Mouse (Mus musculus) v-Abl transformed pro-B cells (cell line): ENCODE results near the gene Herpud2.
"Not testable (repeated sequence)": the region's sequence is repeated elsewhere in the genome, so short reads cannot be mapped to it uniquely, and the experiment has no call there.

Experiments used
- in situ Hi-C, 2 experiments: fragments of 400-800 bp; cut with MboI; formaldehyde crosslinking; loops; one replicate each; pipeline ENCODE4 v1.15.1; 2025; ENCODE audit not compliant: unreplicated experiment in 2 of 2

Gene Herpud2

GRCm38 (mm10) chr9:25150791-25151610 lies 619 bp downstream of the Herpud2 start:
- in situ Hi-C loops, result loop anchor here (10.0 to 25.0 kb wide), 2 partner anchors 336 to 646 kb away; partner anchors contain the start of genes Dpy19l1 (in 1 of the 2) and Eepd1 (in 1 of the 2)

- in situ Hi-C loops, result loop anchor here in 1 of 2 experiments (25.0 kb wide), 1 partner anchor 1864 kb away; no protein-coding TSS in a partner anchor
These were observed 2.9 kb downstream of the Herpud2 start for GRCm38 (mm10) chr9:25148767-25149166.

- in situ Hi-C loops, result loop anchor here in 1 of 2 experiments (25.0 kb wide), 1 partner anchor 1866 kb away; no protein-coding TSS in a partner anchor
These were observed 5.7 kb downstream of the Herpud2 start for GRCm38 (mm10) chr9:25145925-25146324.

DNA sequence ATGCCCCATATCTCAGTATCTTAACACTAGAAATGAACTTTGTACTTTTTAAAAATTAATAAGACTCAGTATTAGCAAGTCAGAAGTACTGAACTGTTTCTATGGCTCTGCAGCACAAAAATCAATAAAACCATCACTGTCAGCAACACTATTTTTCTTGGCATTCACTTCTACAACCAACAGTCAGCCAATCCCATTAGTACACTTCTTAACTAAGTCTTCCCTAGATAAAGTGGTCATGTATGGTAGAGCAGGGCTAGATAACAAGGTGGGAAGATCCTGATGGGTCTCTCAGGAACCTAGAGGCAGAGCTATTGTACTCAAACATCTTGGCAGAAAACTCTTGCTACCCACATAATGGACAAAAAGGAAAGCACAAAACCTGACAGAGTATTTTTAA lies 7.7 kb downstream of the Herpud2 start:
- in situ Hi-C loops, result loop anchor here in 1 of 2 experiments (25.0 kb wide), 1 partner anchor 1868 kb away; no protein-coding TSS in a partner anchor

- in situ Hi-C loops, result loop anchor here in 1 of 2 experiments (25.0 kb wide), 1 partner anchor 1869 kb away; no protein-coding TSS in a partner anchor
These were observed 8.6 kb downstream of the Herpud2 start for GRCm38 (mm10) chr9:25142988-25143387.

- in situ Hi-C loops, result loop anchor here in 1 of 2 experiments (25.0 kb wide), 1 partner anchor 1870 kb away; no protein-coding TSS in a partner anchor
These were observed 9.6 kb downstream of the Herpud2 start for GRCm38 (mm10) chr9:25142041-25142440.

- in situ Hi-C loops, result loop anchor here in 1 of 2 experiments (25.0 kb wide), 1 partner anchor 1872 kb away; no protein-coding TSS in a partner anchor
These were observed 11.3 kb downstream of the Herpud2 start for GRCm38 (mm10) chr9:25140330-25140729.

GRCm38 (mm10) chr9:25138900-25139299 lies 12.7 kb downstream of the Herpud2 start:
- in situ Hi-C loops, result loop anchor here in 1 of 2 experiments (25.0 kb wide), 1 partner anchor 1873 kb away; no protein-coding TSS in a partner anchor

DNA sequence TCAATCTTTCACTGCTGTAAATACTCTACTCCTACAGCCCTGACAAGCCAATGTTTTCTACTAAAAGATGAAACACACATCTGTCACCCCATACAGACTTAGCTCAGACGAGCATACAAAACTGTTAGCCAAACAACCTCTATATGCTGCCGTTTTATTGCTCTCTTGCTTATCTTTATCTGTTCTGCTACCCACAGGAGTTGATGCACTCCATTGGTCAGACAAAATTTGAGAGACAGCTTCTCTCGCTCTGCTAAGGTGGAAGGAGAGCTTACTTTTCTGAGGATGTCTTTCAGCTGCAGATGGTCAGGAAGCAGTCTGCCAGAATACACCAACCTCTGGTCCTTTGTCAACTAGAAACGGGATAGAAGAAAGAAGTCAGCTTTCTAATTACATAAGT lies 18.7 kb downstream of the Herpud2 start:
- in situ Hi-C loops, result loop anchor here in 1 of 2 experiments (25.0 kb wide), 1 partner anchor 1879 kb away; no protein-coding TSS in a partner anchor

DNA sequence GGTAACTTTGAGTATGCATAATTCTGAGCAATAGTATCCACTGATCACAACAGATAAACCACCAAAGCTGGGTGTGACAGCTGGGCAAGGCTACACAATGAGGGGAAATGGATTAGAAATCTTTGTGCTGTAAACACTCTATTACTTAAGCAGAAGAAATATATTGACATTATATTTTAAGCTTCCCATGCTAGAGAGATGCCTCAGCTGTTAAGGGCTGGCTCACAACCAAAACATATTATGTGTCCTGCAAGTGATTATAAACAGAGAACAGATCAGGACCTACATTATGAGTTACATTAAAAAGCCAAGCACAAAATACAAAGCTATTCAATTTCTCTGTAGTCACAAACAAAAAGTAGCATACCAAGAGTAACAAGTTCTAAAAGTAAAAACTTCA lies 19.4 kb downstream of the Herpud2 start:
- in situ Hi-C loops, result loop anchor here in 1 of 2 experiments (25.0 kb wide), 1 partner anchor 1880 kb away; no protein-coding TSS in a partner anchor

DNA sequence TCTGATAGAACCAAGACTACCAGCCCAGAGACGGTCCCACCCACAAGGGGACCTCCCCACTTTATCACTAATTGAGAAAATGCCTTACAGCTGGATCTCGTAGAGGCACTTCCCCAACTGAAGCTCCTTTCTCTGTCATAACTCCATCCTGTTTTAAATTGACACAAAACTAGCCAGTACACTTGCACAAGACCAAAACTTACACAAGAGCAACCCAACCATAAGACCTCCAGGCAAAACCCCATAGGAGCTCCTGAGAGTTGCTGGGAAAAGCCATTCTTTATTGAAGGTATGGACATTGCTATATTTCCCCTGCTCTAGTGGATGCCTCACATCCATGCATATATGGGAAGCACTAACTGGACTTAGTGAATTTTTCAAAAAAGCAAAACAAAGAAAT lies 27.6 kb downstream of the Herpud2 start:
- in situ Hi-C loops, result no loop called here

- in situ Hi-C loops, result not testable (repeated sequence)
These were observed 28.0 kb downstream of the Herpud2 start for GRCm38 (mm10) chr9:25123590-25123989.

- in situ Hi-C loops, result no loop called here
These were observed 47.0 kb downstream of the Herpud2 start for GRCm38 (mm10) chr9:25104638-25105037.

GRCm38 (mm10) chr9:25102881-25103280 lies 48.7 kb downstream of the Herpud2 start:
- in situ Hi-C loops, result no loop called here

- in situ Hi-C loops, result no loop called here
These were observed 60.8 kb downstream of the Herpud2 start for GRCm38 (mm10) chr9:25090853-25091252.

GRCm38 (mm10) chr9:25089122-25089521 lies 62.5 kb downstream of the Herpud2 start, which contains the start of gene Gm10181:
Gm10181 (plus strand) TSS chr9:25089422.
- in situ Hi-C loops, result no loop called here

DNA sequence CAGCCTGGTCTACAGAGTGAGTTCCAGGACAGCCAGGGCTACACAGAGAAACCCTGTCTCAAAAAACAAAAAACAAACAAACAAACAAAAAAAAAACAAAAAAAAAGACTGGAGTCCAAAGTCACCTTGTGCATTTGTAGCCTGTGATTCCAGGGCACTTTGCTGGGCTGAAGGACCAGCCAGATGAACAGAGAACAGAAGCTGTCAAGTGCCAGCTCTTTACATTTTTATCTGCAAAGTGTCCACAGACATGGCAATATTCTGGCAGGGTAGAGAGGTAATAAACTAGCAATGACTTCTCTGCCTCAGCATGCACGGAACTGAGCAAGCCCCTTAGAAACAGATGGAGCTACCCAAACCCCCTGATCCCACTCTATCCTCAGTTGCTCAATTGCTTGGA lies 75.1 kb downstream of the Herpud2 start:
- in situ Hi-C loops, result no loop called here

DNA sequence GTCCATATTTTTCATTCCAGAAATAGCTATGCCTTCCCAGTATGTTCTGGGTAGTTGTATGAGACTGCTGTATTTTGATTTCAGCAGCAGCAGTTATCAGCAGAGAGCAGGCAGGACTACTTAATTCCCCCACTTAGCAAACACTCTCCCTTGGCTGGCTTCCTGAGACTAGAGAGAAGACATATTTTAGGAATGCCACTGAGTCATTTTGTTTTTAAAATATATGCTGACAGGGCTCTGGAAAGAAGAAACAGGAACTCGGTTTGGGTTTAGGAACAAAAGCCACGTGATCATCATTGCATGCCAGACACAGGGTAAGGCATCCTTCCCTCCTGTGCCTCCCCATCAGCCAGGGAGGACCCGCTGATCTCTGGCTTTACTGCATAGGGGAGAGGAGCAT lies 75.6 kb downstream of the Herpud2 start:
- in situ Hi-C loops, result no loop called here

- in situ Hi-C loops, result no loop called here
These were observed 79.0 kb downstream of the Herpud2 start for GRCm38 (mm10) chr9:25072666-25073065.

GRCm38 (mm10) chr9:25058726-25059125 lies 92.9 kb downstream of the Herpud2 start:
- in situ Hi-C loops, result no loop called here
